Mouse (Mus musculus) E14TG2a.4 (cell line): ENCODE data around the gene Foxp1.

ENCODE experiments used
- CTCF ChIP-seq: conservative IDR thresholded peaks from 2 replicates; pipeline ENCODE4 v1.5.1; 2014; ENCODE audit warnings: low read length
- NANOG ChIP-seq: IDR thresholded peaks from 2 replicates; pipeline ENCODE4 v1.6.1; 2014; ENCODE audit warnings: borderline replicate concordance, low read length, mixed read lengths
- POU5F1 ChIP-seq: IDR thresholded peaks from 2 replicates; pipeline ENCODE4 v1.6.1; 2014; ENCODE audit warnings: low read length, borderline replicate concordance

- TF ChIP-seq CTCF, result no peak
- no peak for TF ChIP-seq POU5F1
- TF ChIP-seq NANOG, result no peak
These were observed 384.5 kb downstream of the Foxp1 start for GRCm38 (mm10) chr6:99138041-99138440.
